Mouse (Mus musculus) heart, adult 2 months (tissue): ENCODE measurements around the gene Adssl1.

ENCODE experiments used
- CTCF ChIP-seq: fragments of 200-600 bp; IDR thresholded peaks from 2 replicates; pipeline ENCODE4 v1.8.1; 2022; ENCODE audit warnings: antibody characterized with exemption, mild to moderate bottlenecking, moderate library complexity
- EP300 ChIP-seq: fragments of 200-500 bp; IDR thresholded peaks from 2 replicates; pipeline ENCODE4 v1.6.1; 2011; ENCODE audit warnings: low read depth, low read length, control low read depth; ENCODE audit not compliant: insufficient read depth
- POLR2A ChIP-seq: fragments of 200-500 bp; IDR thresholded peaks from 2 replicates; pipeline ENCODE4 v1.6.1; 2011; ENCODE audit warnings: mild to moderate bottlenecking, low read depth, low read length, control low read depth; ENCODE audit not compliant: insufficient read depth

- TF ChIP-seq POLR2A, result no peak
- TF ChIP-seq EP300, result no peak
- no peak for TF ChIP-seq CTCF
Measured at GRCm38 (mm10) chr12:112630796-112631195, 11.0 kb downstream of the Adssl1 start.
